Mouse (Mus musculus) thymus, adult 18-20 months (tissue): ENCODE measurements around the gene Pcdh9.

Experiments used
- DNase-seq, 2 experiments: peaks; one replicate each; pipeline ENCODE4 v3.0.0; 2022; ENCODE audit warnings: mixed read lengths in 2 of 2

Gene Pcdh9

DNA sequence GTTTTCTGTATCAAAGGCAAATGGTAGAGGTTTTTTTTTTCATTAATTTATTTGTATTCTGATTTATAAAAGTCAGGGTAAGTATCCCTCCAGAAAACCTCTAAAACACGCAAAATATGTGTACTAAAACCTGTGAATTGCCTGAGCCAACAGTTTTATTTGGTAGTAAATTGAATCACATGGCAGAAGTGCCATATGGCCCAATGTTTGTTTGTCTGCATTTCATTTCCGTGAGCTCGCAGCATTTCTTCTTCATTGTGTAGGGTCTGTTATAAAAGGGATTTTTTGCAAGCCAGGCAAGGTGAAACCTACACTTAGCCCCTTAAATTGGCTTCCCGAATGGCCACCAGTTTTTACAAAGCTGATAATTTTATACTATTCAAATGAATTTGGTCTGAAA, 104.2 kb downstream of the Pcdh9 start:
- no peak for DNase-seq

DNA sequence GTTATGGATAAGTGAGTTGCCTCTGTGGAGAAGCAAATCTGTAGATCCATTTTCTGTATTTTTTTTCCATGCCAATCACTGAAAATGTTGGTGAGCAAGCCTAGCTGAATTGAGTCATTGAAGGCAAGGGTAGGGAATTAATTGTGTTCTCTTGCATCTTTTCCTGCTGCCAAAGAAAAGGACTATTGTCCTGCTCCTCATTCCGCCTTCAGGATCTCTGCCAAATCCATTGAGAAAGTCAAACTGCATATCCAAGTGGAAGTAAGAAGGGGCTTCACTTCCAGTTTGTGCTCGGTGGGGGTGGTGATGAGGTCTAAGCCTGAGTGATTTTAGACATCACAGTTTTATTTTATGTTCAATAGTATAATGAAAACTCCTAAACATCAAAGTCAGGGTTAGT, 105.4 kb downstream of the Pcdh9 start:
- no peak for DNase-seq

DNA sequence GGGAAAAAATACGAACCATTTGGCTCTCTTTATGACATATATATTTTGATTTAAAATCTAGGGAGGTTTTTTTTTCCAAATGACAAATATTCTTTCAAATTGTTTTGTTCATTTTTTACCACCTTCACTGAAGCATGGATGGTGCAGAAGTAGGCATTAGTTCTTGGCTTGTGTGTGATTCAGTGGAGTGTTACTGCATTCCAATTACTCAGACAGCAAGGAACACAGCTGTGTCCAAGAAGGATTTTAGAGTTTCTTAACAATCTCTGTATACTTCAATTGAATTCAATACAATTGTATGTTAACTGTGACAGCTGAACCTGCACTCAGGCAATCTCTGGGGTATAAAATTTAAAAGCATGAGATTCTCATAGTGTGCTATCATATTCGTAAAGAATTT, 127.6 kb downstream of the Pcdh9 start:
- DNase-seq, result no peak

DNA sequence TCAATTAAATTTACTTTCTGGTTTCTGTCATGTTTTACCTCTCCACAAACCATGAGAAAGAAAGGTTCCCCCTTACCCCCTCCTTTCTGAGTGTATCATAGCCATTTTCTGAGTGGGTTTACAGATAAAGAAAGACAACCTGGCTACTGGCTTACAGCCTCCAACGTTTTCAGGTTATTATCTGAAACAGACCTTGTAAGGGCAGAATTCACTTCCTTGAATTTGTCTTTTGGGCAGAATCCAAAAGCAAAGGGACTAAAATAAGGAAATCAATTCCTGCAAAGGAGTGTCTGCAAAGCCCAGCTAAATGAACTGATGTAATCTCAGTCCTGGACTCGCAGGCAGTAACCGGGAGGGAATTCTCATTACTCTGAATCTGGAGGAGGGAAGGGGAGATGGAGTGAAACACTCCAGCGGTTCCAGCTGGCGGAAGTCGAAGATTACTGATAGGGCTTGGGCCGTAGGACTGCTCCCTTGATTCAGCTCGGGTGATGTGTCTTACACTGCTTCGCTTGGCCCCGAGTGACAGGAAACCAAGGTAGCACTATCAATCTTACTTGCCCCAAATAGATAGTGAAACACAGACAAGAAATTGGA, 156.3 kb downstream of the Pcdh9 start:
- no peak for DNase-seq

DNA sequence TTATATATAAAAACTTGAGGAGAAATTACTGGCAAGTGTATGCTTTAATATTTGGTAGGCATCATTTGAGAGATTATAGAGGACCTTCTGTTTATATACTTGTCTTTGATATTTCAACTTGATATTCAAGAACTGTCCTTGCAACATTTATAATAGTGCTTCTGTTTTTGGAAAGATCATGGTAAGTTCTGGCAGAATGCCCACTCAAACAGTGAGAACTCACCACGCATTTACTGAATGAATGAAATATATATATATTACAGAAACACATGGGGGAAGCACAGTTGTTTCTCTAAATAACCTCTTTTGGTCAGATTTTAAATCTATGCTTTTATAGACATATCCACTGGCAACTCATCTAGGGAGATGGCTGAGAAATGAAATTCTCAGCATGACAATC, 164.7 kb downstream of the Pcdh9 start:
- DNase-seq, result no peak

DNA sequence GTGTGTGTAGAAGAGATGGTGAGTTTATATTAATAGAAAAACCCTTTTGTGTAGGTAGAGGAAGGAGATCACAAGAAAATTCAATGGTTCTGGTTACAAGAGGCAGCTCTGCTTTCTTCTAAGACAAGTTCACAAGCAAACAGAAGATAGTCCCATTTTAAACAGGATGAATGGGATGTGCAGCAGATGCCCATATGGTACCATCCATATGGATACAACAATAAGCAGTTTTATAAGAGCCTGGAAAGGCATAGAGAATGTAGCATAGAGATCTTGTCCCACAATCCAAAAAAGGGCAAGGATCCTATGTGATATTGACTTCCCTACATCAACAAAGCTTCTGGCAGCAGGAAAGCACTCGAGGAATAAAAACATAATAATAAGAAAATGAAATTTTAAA, 171.3 kb downstream of the Pcdh9 start:
- no peak for DNase-seq

DNA sequence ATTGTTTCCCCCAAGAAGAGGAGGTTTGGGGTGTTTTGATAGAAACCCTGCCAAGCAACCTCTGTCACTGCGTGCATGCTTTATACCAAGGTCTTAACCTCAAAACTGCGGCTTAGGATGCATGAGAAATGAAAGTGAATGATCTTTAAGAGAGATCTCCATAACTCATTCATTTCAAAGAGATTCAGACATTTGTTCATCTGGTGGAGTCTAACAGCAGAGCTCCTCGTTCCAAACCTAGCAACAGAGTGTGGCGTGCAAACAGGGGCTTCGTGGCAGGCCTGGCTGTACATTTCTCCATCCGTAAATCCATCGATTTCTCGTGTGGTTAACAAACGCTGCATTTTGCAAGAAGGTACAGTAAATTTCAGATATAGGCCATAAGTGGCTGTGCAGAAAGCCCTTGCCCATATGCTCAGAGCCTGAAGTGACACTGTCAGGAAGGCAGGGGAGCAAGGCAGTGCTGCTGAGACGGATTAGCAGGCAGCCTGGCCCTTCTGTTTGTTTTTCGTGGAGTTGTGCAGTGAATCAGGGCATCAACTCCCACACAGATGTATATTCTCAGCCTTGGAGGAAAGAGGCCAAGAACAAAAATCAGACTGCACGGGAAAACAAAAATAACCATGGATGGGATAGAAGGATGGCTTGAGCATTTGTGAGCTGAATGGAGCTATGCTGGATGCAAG, 177.1 kb downstream of the Pcdh9 start:
- DNase-seq, result no peak

DNA sequence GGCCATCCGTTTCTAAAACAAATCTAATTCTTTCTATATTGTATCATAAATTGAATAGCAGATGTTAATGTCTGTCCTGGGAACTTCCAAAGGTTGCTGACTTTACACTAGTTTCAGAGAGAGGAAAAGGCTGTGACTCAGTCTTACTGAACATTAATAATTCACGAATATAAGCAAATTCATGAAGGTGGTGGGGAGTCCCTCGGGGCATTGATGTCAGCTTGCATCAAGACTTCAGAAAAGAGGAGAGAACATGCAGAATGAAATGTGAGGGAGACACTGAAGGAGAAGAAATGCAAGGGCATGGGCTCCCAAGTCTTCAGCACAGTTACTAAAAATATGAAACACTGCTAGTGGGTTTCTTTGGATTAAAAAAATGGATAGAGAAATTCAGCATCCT, 181.8 kb downstream of the Pcdh9 start:
- no peak for DNase-seq

DNA sequence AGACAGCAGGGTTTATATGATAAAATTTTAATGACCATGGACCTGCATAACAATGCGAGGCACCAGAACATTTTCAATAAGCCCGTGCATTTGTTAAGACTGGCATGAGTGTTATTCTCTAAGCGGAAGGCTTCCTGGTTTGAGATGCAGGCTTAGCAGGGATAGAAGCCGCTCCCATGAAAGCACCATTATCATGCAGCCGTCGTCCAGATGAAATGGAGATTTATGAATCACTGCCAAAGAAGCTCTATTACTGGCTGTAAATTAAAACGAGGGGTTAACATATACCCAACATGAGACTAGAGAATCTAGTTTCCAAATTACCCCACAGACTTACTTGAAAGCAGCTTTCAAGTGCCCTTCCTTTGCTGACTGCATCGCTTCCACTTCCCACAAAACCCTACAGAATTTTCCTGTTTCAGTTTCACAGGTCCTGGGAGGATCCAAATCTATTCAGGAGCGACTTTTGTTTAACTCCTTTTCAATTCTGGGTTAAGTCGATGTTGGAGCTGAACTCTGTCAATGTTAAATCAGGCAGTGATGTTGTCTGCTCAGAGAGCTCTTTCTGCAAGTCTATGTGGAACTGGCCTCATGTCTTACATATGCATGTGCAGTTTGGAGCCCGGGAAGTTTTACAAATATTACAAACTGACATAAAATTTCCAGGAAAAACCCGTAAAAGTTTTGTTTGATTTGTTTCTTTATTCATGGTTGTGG, 188.9 kb downstream of the Pcdh9 start:
- no peak for DNase-seq

DNA sequence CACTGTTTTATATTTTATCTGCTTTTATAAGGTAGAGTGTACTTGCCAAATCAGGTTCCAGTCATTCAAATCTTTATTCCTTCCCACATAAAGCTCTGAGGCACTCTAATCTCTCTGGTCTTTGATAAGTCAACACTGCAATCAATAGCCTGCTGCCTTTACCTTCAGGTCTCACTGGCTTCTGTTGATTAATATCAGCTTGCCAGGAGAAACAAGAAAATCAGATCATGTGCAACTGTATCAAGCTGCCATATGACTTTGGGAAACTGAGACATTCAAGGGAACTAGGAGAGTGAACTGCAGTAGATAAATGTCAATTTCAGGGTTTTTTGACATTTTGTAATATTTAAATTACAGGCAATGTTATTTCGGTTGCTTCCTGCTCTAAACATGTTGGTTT, 189.6 kb downstream of the Pcdh9 start:
- no peak for DNase-seq

DNA sequence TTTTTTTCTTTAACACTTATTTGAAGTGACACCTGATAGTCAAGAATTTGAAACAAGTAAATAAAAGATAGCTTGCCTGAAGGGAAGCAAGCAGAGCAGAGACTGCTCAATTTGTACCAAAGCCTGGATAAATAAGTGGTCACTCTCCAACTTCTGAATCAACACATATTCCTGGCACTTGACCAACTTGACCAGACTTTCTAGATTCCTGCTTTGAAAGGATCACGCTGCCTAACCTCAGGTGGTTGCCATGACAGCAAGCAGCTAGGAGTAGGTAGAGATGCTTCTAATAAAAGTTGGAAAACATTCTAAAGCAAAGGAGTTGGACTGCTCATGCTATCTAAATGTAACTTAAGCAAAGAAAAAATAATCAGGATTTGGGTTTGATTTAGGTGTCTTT, 205.8 kb downstream of the Pcdh9 start:
- DNase-seq, result no peak

DNA sequence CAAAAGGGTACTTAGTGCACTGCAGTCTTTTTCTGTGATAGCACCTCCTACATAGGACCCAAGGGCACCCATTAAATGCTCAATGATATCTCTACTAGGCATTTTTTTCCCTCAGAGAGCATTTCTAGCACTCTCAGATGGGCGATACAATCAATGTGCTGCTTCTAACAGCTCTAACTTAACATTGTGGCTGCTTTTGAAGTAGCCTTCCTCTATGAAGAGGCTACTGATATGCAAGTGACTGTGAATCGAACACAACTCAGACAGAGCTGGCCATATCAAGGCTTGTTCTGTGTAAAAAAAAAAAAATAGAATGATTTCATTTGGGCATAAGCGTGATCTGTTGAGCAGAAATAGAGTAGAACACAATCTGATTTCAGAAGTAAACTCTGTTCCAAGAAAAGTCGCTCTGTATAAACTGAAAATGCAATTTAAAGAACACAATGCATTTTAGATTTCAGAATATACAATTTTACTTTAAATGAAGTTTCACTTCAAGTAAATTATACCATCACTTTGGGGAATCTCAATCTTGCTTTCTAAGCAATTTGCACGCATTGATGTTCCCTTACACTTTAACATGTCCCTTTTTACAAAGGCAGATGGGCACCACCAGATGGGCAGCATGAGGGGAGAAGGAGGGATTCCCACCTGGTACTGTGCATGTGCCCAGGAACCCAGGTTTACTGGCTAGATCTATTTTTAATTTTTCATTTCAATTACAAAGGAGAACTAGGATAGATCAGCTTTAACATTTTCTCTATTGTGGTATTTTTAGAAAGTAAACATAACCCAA, 215.0 kb downstream of the Pcdh9 start:
- DNase-seq, result no peak

DNA sequence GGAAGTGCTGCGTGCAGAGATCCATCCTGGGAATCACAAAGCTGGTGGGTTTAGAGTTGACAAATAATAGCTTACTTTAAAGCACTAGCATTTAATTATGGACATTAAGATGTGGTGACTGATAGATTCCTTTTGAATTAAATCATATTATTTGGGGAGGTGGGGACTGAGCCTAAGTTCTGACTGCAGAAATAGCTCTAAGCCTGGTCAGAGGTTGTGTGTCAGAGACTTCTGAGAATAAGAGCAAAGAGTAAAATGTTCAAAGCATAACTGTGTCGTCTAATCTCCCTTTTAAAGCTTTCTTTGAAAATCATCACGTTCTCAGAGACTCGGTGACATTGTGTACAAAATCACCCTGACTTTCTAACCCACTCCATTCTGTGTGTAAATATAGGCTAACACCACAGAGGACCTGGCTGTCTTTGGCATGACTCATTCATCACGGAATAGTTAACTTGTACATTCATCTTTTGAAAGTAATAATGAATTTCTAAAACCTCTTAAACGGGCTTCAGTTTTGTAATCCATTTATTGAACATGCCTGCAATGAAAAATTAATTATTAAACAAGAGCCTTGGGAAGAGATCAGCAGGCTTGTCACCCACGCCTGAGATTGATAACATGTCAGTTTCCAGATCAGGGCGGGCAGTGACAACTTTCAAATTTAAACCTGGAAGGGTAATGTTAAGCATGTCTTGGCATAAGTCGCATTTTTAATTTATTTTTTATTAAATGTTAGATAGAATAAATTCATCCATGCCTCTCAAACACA, 236.3 kb downstream of the Pcdh9 start:
- DNase-seq, result no peak

DNA sequence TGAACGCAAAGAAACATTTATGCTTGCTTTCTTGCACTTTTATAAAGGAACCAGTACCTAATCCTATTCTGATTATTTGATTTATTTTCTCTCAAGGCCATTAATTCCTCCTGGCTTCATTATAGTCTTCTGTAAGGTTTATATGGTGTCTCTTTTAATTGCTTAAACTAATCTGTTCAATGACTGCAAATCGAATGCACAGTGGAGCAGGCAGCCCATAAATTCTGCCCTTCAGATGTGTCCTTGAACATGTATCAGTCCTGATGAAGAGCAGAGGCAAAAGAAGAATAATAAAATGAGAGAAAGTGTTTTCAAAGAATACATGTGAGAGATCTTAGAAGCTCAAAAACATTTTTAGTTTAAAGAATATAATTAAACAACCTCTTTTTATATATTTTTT, 263.2 kb downstream of the Pcdh9 start:
- no peak for DNase-seq

DNA sequence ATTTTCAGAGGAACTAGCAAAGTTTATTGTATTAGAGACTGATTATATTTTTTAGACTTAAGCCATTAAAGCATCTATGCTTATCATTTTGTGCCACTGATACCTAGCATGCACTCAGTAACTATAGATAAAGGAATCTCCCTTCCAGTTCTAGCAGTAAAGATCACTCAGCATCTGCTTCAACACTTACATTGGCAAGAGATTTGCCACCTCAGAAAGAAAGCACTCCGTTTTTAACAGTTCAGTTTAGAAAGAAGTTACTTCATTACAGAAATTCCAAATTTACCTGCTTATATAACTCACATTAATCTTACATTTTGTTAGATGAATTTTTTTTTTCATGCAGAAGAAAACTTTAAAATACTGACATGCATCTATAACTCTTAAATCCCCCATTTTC, 266.3 kb downstream of the Pcdh9 start:
- DNase-seq, result no peak

DNA sequence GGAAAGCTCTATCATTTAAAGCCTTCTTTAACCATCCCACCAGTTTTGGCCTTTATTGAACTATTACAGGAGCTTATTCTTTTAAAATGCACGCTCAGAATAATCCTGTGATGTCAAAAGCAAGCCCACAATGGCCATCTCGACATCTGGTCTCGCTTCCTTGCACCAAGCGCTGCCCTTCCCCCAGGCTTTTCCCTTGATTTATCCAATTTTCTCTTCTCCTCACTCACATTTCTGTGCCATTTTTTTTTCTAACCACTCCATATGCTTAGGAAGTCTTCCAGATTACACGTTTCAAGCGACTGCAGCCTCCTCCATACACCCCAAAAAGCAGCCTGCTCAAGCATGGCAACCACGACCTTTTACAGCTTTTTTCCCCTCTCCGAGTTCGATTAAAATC, 269.3 kb downstream of the Pcdh9 start:
- no peak for DNase-seq

DNA sequence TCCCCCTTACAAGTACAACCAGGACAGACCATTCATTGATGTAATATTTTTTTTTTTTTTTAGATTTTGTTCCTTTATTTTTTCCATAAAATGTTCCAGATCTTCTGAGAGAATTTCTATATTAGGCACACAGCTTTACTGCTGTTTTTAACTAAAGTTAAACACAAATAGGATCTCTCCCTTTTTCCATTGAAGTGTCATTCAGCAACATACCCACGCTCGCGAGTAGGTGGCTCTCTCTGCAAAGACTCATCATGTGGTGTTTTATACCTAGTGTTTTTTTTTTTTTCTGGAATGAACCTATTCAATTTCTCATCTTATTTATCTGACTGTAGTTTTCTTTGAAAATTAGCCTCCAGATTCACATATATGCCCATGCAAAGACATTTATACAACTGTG, 282.9 kb downstream of the Pcdh9 start:
- no peak for DNase-seq

DNA sequence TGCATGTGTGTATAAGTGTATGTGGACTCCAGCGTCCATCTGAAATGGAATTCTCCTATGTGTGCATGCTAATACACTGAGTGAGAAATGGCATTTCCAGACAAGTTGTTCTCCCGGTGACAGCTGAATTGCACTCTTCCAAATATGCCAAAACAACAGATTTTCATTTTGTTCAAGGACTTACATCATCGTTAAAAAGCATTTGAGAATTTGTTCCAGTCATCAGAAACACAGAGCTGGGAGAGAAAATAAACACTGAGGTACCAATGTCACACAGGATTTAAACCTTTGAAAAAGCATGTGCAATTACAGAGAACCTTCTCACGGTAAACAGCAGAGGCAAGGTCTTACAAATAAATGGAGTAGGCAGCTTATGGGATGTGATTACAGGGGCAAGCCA, 290.5 kb downstream of the Pcdh9 start:
- no peak for DNase-seq

DNA sequence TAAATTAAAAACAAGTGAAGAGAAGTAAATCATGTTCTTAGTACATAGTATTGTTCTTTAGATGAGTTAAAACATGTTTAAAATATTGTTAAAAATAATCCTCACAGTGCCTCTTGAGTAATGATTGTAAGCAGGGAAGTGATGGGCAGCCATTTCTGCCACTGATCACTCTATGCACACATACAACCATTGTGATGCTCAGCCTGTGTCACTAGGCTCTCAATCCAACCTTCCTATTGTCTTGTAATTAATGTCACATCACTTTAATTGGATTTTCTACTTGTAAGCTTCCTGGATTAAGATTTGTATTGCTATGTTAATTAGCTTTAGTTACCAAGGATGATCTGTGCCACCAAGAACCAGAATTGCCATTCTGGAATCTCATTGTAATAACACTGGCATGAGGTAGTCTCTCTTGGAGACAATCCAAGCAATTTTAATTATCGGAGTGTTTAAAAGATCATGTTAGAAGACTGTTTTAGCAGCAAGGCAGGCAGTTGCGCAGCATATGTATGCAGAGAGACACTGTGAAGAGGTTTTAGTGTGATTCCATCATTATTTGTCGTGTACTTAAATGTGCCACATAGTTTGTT, 305.0 kb downstream of the Pcdh9 start:
- DNase-seq, result no peak

DNA sequence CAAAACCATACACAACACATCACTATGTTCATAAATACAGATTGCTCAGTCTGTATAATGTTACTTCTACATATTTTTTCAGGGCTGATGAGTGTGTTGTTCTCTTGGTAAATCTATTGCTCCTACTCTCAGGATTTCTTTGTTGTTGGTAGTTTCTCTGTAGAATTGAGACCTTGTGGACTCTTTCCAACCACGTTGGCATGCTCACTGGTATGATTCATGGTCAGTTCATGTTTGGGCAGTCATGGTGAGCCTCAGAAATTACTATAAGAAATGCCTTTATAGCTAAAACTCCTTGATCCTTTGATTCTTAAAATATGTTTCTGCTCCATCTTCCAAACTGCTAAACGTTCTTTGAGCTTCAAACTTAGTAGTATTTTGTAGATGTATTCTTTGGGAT, 326.1 kb downstream of the Pcdh9 start:
- no peak for DNase-seq

DNA sequence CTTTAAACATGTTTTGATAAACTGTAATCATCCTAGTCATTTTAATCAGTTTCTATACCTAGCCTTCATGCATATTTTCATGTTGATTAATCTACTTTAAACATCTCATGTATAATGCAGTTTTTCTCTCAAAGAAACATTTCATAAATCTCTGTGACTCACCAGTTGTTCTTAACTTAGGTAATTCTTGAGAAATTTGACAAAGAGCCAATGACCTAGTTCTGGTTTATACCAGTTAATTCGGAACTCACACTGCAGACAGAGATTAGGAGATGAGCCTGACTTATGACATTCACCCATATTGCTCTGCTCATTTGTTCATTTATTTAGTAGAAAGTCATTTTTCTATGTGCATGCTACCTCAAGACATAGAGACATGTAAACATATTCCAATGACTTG, 328.9 kb downstream of the Pcdh9 start:
- no peak for DNase-seq

DNA sequence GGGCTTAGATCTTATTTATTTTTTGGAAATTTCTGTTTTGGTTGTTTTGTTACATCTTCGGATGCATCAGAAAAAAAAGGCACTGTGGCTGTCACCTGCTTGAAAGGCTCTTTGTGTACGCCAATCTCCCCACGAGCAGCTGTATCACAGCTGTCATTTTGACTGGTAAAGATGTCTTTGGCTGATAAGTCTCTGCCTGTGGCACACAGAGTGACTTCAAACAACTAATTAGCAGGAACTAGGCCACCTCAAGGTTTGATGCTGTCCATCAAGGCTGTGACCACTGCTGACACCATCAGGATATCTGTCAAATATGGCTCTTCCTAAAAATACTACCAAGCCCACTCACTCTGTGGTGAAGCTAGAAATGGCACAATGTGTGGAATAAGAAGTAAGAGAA, 336.7 kb downstream of the Pcdh9 start:
- no peak for DNase-seq

DNA sequence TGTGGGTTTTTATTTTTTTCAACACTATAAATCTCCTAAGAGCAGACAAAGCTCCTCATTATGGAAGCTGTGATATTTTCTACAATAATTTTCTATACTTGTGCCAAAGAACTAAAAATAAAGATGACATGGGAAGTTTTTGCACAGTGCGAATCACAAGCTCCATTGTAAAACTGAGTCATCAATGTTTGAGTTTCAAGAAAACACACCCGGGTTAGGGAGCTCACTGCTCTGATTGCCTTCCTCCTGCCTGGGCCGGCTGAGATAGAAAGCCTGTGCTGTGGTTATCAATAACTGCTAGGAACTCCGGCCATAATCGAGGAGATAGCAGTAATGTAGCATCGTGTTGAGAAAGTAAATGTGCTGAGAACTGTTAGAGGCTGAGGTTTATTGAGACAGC, 344.9 kb downstream of the Pcdh9 start:
- DNase-seq, result no peak
